Mouse (Mus musculus) limb, embryonic 14.5 days (tissue): Measurements from ENCODE around the gene Tubb4b. TPM values are rescaled to one million over a fixed set of nuclear protein-coding genes. Genes with fewer than 3 reads are reported as not detected.

ENCODE experiments used
- ATAC-seq: fragments of 200-750 bp; cut with Nextera tagmentation; 2 replicates; pipeline ENCODE4 v1.8.0; 2017; ENCODE audit warnings: low read depth, moderate number of reproducible peaks, moderate TSS enrichment; ENCODE audit not compliant: low FRiP score
- DNase-seq: peaks from one replicate; pipeline ENCODE4 v3.0.0-alpha.2; 2015; ENCODE audit warnings: low spot score
- H3K27ac ChIP-seq: fragments of 300-500 bp; sonication (generic); replicated peaks from 2 replicates; pipeline ENCODE4 v1.5.1; 2014; ENCODE audit warnings: low read depth, mild to moderate bottlenecking, low read length, moderate library complexity, mixed read lengths
- H3K27me3 ChIP-seq: fragments of 300-500 bp; sonication (generic); 2 replicates; pipeline ENCODE4 v1.6.1; 2014; ENCODE audit warnings: low read length, mixed read lengths; ENCODE audit not compliant: control insufficient read depth, insufficient read depth
- H3K36me3 ChIP-seq: fragments of 300-500 bp; sonication (generic); 2 replicates; pipeline ENCODE4 v1.6.1; 2014; ENCODE audit warnings: mild to moderate bottlenecking, low read length, moderate library complexity, mixed read lengths; ENCODE audit not compliant: control insufficient read depth, insufficient read depth
- H3K4me1 ChIP-seq: fragments of 300-500 bp; sonication (generic); 2 replicates; pipeline ENCODE4 v1.6.1; 2014; ENCODE audit warnings: antibody characterized with exemption, low read length, mixed read lengths; ENCODE audit not compliant: control insufficient read depth, insufficient read depth
- H3K4me2 ChIP-seq: fragments of 300-500 bp; sonication (generic); replicated peaks from 2 replicates; pipeline ENCODE4 v1.6.1; 2014; ENCODE audit warnings: low read depth, mild to moderate bottlenecking, low read length, moderate library complexity; ENCODE audit not compliant: severe bottlenecking
- H3K4me3 ChIP-seq: fragments of 300-500 bp; sonication (generic); replicated peaks from 2 replicates; pipeline ENCODE4 v1.5.1; 2014; ENCODE audit warnings: low read length
- H3K9ac ChIP-seq: fragments of 300-500 bp; sonication (generic); 2 replicates; pipeline ENCODE4 v1.6.1; 2014; ENCODE audit warnings: mild to moderate bottlenecking, low read depth, low read length, moderate library complexity; ENCODE audit not compliant: severe bottlenecking
- H3K9me3 ChIP-seq: fragments of 300-500 bp; sonication (generic); 2 replicates; pipeline ENCODE4 v1.6.1; 2016; ENCODE audit warnings: low read length; ENCODE audit not compliant: control insufficient read depth
- POLR2A ChIP-seq: fragments of 200-500 bp; IDR thresholded peaks from 2 replicates; pipeline ENCODE4 v1.8.0; 2012; ENCODE audit warnings: inconsistent platforms, mild to moderate bottlenecking, moderate library complexity, borderline replicate concordance; ENCODE audit not compliant: insufficient read depth, insufficient read length; ENCODE audit errors: extremely low read depth
- WGBS: fragments of 180-500 bp; shearing (Covaris S2); extraction: QIAGEN DNeasy Blood & Tissue Kit; methylation state at CpG from one replicate; pipeline ENCODE4 v1.1.7; 2014; 5-methylcytosine and 5-hydroxymethylcytosine counted together
- polyA plus RNA-seq, 2 experiments: library from polyadenylated mRNA; depleted of rRNA in 1 of 2; stranded (reverse) in 1 of 2; unstranded in 1 of 2; fragments of >200 nt; fragmentation: Nextera tagmentation in 1 of 2; extraction: Ambion mirVana in 1 of 2; gene quantifications; 2 replicates each; pipeline versions ENCODE4 v1.2.1 to v1.2.3; 2012 to 2014

Gene Tubb4b
- polyA plus RNA-seq, 2 experiments: 419 to 501 TPM

GRCm38 (mm10) chr2:25242101-25242506 lies 17.6 kb upstream of the Tubb4b start, which contains the start of the genes Rnf208 and Cysrt1:
TSS of gene Rnf208 (plus strand) at chr2:25242255.
TSS of gene Cysrt1 (minus strand) at chr2:25242452.
- Histone ChIP-seq H3K4me1 (peaks cover 12% of the 10 kb centered on the region; the same call in 1 of the 2 replicates), H3K27ac (no peak within 1 kb of the TSS), H3K9ac (peak within 1 kb of the TSS; percentile 60), H3K36me3 (no peaks in the 10 kb centered on the region), H3K27me3 (peaks cover 14% of the 10 kb centered on the region), H3K9me3 (no peaks in the 10 kb centered on the region), H3K4me3 (peak within 1 kb of the TSS; percentile 50), H3K4me2 (peak within 1 kb of the TSS; percentile 91)
- WGBS: 0% methylated on average over 5 of the region's 59 CpGs
- DNase-seq: no peak
- no peak for TF ChIP-seq POLR2A
- no peak for ATAC-seq

GRCm38 (mm10) chr2:25241438-25241775 lies 16.9 kb upstream of the Tubb4b start:
- Histone ChIP-seq H3K4me2 (peak overlapping the region; percentile 91), H3K9ac (no peak overlapping the region), H3K4me1 (peaks cover 12% of the 10 kb centered on the region; the same call in 1 of the 2 replicates), H3K27me3 (peaks cover 14% of the 10 kb centered on the region), H3K4me3 (peak overlapping the region; percentile 50), H3K27ac (no peak overlapping the region), H3K9me3 (no peaks in the 10 kb centered on the region), H3K36me3 (no peaks in the 10 kb centered on the region)
- WGBS: 4% methylated on average over 6 of the region's 6 CpGs
- no peak for TF ChIP-seq POLR2A
- DNase-seq: no peak
- ATAC-seq: no peak

GRCm38 (mm10) chr2:25240723-25241437 lies 16.4 kb upstream of the Tubb4b start:
- ATAC-seq: peak; percentile 88
- TF ChIP-seq POLR2A: 0 out of 2 replicates have a peak, but pooled peaks have one; percentile 28
- Histone ChIP-seq H3K9me3 (no peaks in the 10 kb centered on the region), H3K36me3 (no peaks in the 10 kb centered on the region), H3K27me3 (peaks cover 14% of the 10 kb centered on the region), H3K4me3 (peak overlapping the region; percentile 50), H3K9ac (peak overlapping the region; percentile 38), H3K4me2 (peak overlapping the region; percentile 91), H3K27ac (no peak overlapping the region), H3K4me1 (peaks cover 12% of the 10 kb centered on the region; the same call in 1 of the 2 replicates)
- peak; percentile 84 for DNase-seq
- WGBS: 2% methylated on average over 25 of the region's 29 CpGs

GRCm38 (mm10) chr2:25240310-25240709 lies 15.8 kb upstream of the Tubb4b start:
- peak overlapping the region; percentile 38 for H3K9ac ChIP-seq
- 52% methylated on average over 8 of the region's 8 CpGs for WGBS
- no peak overlapping the region for H3K27ac ChIP-seq
- TF ChIP-seq POLR2A: no peak
- ATAC-seq (0 out of 2 replicates have a peak, but pooled peaks have one; percentile 3), DNase-seq (no peak)
- peak overlapping the region; percentile 91 for H3K4me2 ChIP-seq
- peak overlapping the region; percentile 50 for H3K4me3 ChIP-seq
- no peaks in the 10 kb centered on the region for H3K9me3 ChIP-seq
- no peaks in the 10 kb centered on the region for H3K36me3 ChIP-seq
- peaks cover 14% of the 10 kb centered on the region for H3K27me3 ChIP-seq
- H3K4me1 ChIP-seq: peaks cover 12% of the 10 kb centered on the region; the same call in 1 of the 2 replicates

GRCm38 (mm10) chr2:25239766-25240165 lies 15.3 kb upstream of the Tubb4b start:
- no peak for TF ChIP-seq POLR2A
- Histone ChIP-seq H3K4me1 (peaks cover 12% of the 10 kb centered on the region; the same call in 1 of the 2 replicates), H3K9ac (no peak overlapping the region), H3K4me2 (no peak overlapping the region), H3K27me3 (peaks cover 14% of the 10 kb centered on the region), H3K27ac (no peak overlapping the region), H3K4me3 (no peak overlapping the region), H3K9me3 (no peaks in the 10 kb centered on the region), H3K36me3 (no peaks in the 10 kb centered on the region)
- DNase-seq (no peak), ATAC-seq (no peak)
- WGBS: 81% methylated on average over 3 of the region's 3 CpGs
